Mouse (Mus musculus): Measurements from ENCODE around the gene Nphs1. TPM values are rescaled to one million over a fixed set of nuclear protein-coding genes. Genes with fewer than 3 reads are reported as not detected.

The Nphs1 gene
- polyA plus RNA-seq, 2 experiments: 0.06 to 0.23 TPM

GRCm38 (mm10) chr7:30534633-30535577 is 76.8 kb downstream of the Nphs1 start, which contains the start of gene Arhgap33:
TSS of gene Arhgap33 (minus strand) at chr7:30535060.
- H3K4me1 ChIP-seq (ENCODE audit: control insufficient read depth, insufficient read depth, low read length): peaks cover 12% of the 10 kb centered on the region
- H3K36me3 ChIP-seq (ENCODE audit: control insufficient read depth, insufficient read depth, low read length): peaks cover 31% of the 10 kb centered on the region
- DNase-seq (ENCODE audit: low spot score): peak; percentile 99

More at GRCm38 (mm10) chr7:30534633-30535577, 76.8 kb downstream of the Nphs1 start, which contains the start of gene Arhgap33:
- H3K27ac ChIP-seq (replicated peaks; ENCODE audit: low read depth, low read length): no peak within 1 kb of the TSS; the same call in 1 of the 2 replicates
- peak; percentile 95 for ATAC-seq (ENCODE audit: low FRiP score, low read depth)
- H3K27me3 ChIP-seq (ENCODE audit: control insufficient read depth, insufficient read depth, low read length): no peaks in the 10 kb centered on the region
- H3K4me3 ChIP-seq (replicated peaks; ENCODE audit: low read length): peak within 1 kb of the TSS; percentile 79
- no peaks in the 10 kb centered on the region for H3K9me3 ChIP-seq (ENCODE audit: control insufficient read depth, low read length)
- peak within 1 kb of the TSS; percentile 68 for H3K9ac ChIP-seq (ENCODE audit: low read depth, low read length, severe bottlenecking)
- H3K4me2 ChIP-seq (replicated peaks; ENCODE audit: low read depth, low read length, severe bottlenecking): peak within 1 kb of the TSS; percentile 88
- 1% methylated on average over 33 of the region's 84 CpGs for WGBS
- 0 out of 2 replicates have a peak, but pooled peaks have one; percentile 25 for TF ChIP-seq POLR2A (IDR thresholded peaks at IDR 0.05; ENCODE audit: borderline replicate concordance, extremely low read depth, insufficient read depth, insufficient read length)

Other genes starting within 250 kb of the Nphs1 start
Only the 30 nearest of the 34 such genes appear.
- 0.10 and 0.23 TPM in 2 replicates for gene Thap8, start 178.2 kb upstream of the Nphs1 start, polyA plus RNA-seq (2012; rRNA removed)
- 0.15 TPM in 1 of 2 replicates, not detected in the other for gene Thap8, start 178.2 kb upstream of the Nphs1 start, polyA plus RNA-seq (2014; fragmentation: Nextera tagmentation; extraction: Ambion mirVana)
- 22.9 and 26.4 TPM in 2 replicates for gene Wdr62, start 177.9 kb upstream of the Nphs1 start, polyA plus RNA-seq (2012; rRNA removed)
- gene Wdr62, start 177.9 kb upstream of the Nphs1 start, polyA plus RNA-seq (2014; fragmentation: Nextera tagmentation; extraction: Ambion mirVana): 7.8 and 8.8 TPM in 2 replicates
- 106 and 122 TPM in 2 replicates for gene Clip3, start 166.6 kb upstream of the Nphs1 start, polyA plus RNA-seq (2012; rRNA removed)
- gene Clip3, start 166.6 kb upstream of the Nphs1 start, polyA plus RNA-seq (2014; fragmentation: Nextera tagmentation; extraction: Ambion mirVana): 55.1 and 56.7 TPM in 2 replicates
- 124 and 169 TPM in 2 replicates for gene Alkbh6, start 149.6 kb upstream of the Nphs1 start, polyA plus RNA-seq (2012; rRNA removed)
- gene Alkbh6, start 149.6 kb upstream of the Nphs1 start, polyA plus RNA-seq (2014; fragmentation: Nextera tagmentation; extraction: Ambion mirVana): 79.7 and 86.6 TPM in 2 replicates
- gene Syne4, start 143.5 kb upstream of the Nphs1 start, polyA plus RNA-seq (2012; rRNA removed): 141 and 209 TPM in 2 replicates
- gene Syne4, start 143.5 kb upstream of the Nphs1 start, polyA plus RNA-seq (2014; fragmentation: Nextera tagmentation; extraction: Ambion mirVana): 40.3 and 56.2 TPM in 2 replicates
- gene E130208F15Rik, start 136.6 kb upstream of the Nphs1 start, polyA plus RNA-seq (2012; rRNA removed): 0.98 and 1.1 TPM in 2 replicates
- gene E130208F15Rik, start 136.6 kb upstream of the Nphs1 start, polyA plus RNA-seq (2014; fragmentation: Nextera tagmentation; extraction: Ambion mirVana): not detected in 2 replicates
- gene Sdhaf1, start 134.4 kb upstream of the Nphs1 start, polyA plus RNA-seq (2012; rRNA removed): 18.6 and 19.2 TPM in 2 replicates
- 19.7 and 20.7 TPM in 2 replicates for gene Sdhaf1, start 134.4 kb upstream of the Nphs1 start, polyA plus RNA-seq (2014; fragmentation: Nextera tagmentation; extraction: Ambion mirVana)
- gene Lrfn3, start 95.5 kb upstream of the Nphs1 start, polyA plus RNA-seq (2012; rRNA removed): 11.5 and 17.7 TPM in 2 replicates
- gene Lrfn3, start 95.5 kb upstream of the Nphs1 start, polyA plus RNA-seq (2014; fragmentation: Nextera tagmentation; extraction: Ambion mirVana): 6.3 and 6.9 TPM in 2 replicates
- gene Tyrobp, start 44.6 kb upstream of the Nphs1 start, polyA plus RNA-seq (2012; rRNA removed): 54.2 and 79.2 TPM in 2 replicates
- gene Tyrobp, start 44.6 kb upstream of the Nphs1 start, polyA plus RNA-seq (2014; fragmentation: Nextera tagmentation; extraction: Ambion mirVana): 69.8 and 84.7 TPM in 2 replicates
- 1.9 and 2.2 TPM in 2 replicates for gene Hcst, start 38.5 kb upstream of the Nphs1 start, polyA plus RNA-seq (2012; rRNA removed)
- gene Hcst, start 38.5 kb upstream of the Nphs1 start, polyA plus RNA-seq (2014; fragmentation: Nextera tagmentation; extraction: Ambion mirVana): 0.70 and 3.0 TPM in 2 replicates
- gene Nfkbid, start 36.6 kb upstream of the Nphs1 start, polyA plus RNA-seq (2012; rRNA removed): 3.0 and 3.5 TPM in 2 replicates
- 1.7 and 2.2 TPM in 2 replicates for gene Nfkbid, start 36.6 kb upstream of the Nphs1 start, polyA plus RNA-seq (2014; fragmentation: Nextera tagmentation; extraction: Ambion mirVana)
- gene Aplp1, start 12.8 kb upstream of the Nphs1 start, polyA plus RNA-seq (2012; rRNA removed): 41.9 and 55.5 TPM in 2 replicates
- 31.4 and 37.4 TPM in 2 replicates for gene Aplp1, start 12.8 kb upstream of the Nphs1 start, polyA plus RNA-seq (2014; fragmentation: Nextera tagmentation; extraction: Ambion mirVana)
- 0.06 and 0.13 TPM in 2 replicates for gene Kirrel2, start 625 bp upstream of the Nphs1 start, polyA plus RNA-seq (2012; rRNA removed)
- 0.07 TPM in 1 of 2 replicates, not detected in the other for gene Kirrel2, start 625 bp upstream of the Nphs1 start, polyA plus RNA-seq (2014; fragmentation: Nextera tagmentation; extraction: Ambion mirVana)
- gene Prodh2, start 35.3 kb downstream of the Nphs1 start, polyA plus RNA-seq (2012; rRNA removed): 0.04 and 0.11 TPM in 2 replicates
- not detected in 2 replicates for gene Prodh2, start 35.3 kb downstream of the Nphs1 start, polyA plus RNA-seq (2014; fragmentation: Nextera tagmentation; extraction: Ambion mirVana)
- 66.1 and 91.7 TPM in 2 replicates for gene Arhgap33, start 76.7 kb downstream of the Nphs1 start, polyA plus RNA-seq (2012; rRNA removed)
- gene Arhgap33, start 76.7 kb downstream of the Nphs1 start, polyA plus RNA-seq (2014; fragmentation: Nextera tagmentation; extraction: Ambion mirVana): 9.7 and 14.2 TPM in 2 replicates
- gene Hspb6, start 93.9 kb downstream of the Nphs1 start, polyA plus RNA-seq (2012; rRNA removed): 15.4 and 18.6 TPM in 2 replicates
- 15.7 and 16.8 TPM in 2 replicates for gene Hspb6, start 93.9 kb downstream of the Nphs1 start, polyA plus RNA-seq (2014; fragmentation: Nextera tagmentation; extraction: Ambion mirVana)
- gene Proser3, start 94.0 kb downstream of the Nphs1 start, polyA plus RNA-seq (2012; rRNA removed): 31.8 and 47.3 TPM in 2 replicates
- 9.4 and 10.8 TPM in 2 replicates for gene Proser3, start 94.0 kb downstream of the Nphs1 start, polyA plus RNA-seq (2014; fragmentation: Nextera tagmentation; extraction: Ambion mirVana)
- gene Lin37, start 101.5 kb downstream of the Nphs1 start, polyA plus RNA-seq (2012; rRNA removed): 35.8 and 38.7 TPM in 2 replicates
- 38.5 and 45.8 TPM in 2 replicates for gene Lin37, start 101.5 kb downstream of the Nphs1 start, polyA plus RNA-seq (2014; fragmentation: Nextera tagmentation; extraction: Ambion mirVana)
- 71.8 and 75.8 TPM in 2 replicates for gene U2af1l4, start 105.0 kb downstream of the Nphs1 start, polyA plus RNA-seq (2012; rRNA removed)
- gene U2af1l4, start 105.0 kb downstream of the Nphs1 start, polyA plus RNA-seq (2014; fragmentation: Nextera tagmentation; extraction: Ambion mirVana): 95.6 and 99.2 TPM in 2 replicates
- gene Gm49396, start 105.0 kb downstream of the Nphs1 start, polyA plus RNA-seq (2012; rRNA removed): 7.3 and 8.9 TPM in 2 replicates
- gene Gm49396, start 105.0 kb downstream of the Nphs1 start, polyA plus RNA-seq (2014; fragmentation: Nextera tagmentation; extraction: Ambion mirVana): 5.0 and 7.4 TPM in 2 replicates
- 141 and 161 TPM in 2 replicates for gene Psenen, start 105.3 kb downstream of the Nphs1 start, polyA plus RNA-seq (2012; rRNA removed)
- gene Psenen, start 105.3 kb downstream of the Nphs1 start, polyA plus RNA-seq (2014; fragmentation: Nextera tagmentation; extraction: Ambion mirVana): 136 and 137 TPM in 2 replicates
- gene Igflr1, start 107.1 kb downstream of the Nphs1 start, polyA plus RNA-seq (2012; rRNA removed): 5.2 and 6.0 TPM in 2 replicates
- 1.7 and 4.9 TPM in 2 replicates for gene Igflr1, start 107.1 kb downstream of the Nphs1 start, polyA plus RNA-seq (2014; fragmentation: Nextera tagmentation; extraction: Ambion mirVana)
- gene Kmt2b, start 130.4 kb downstream of the Nphs1 start, polyA plus RNA-seq (2012; rRNA removed): 62.0 and 73.8 TPM in 2 replicates
- 13.1 and 15.4 TPM in 2 replicates for gene Kmt2b, start 130.4 kb downstream of the Nphs1 start, polyA plus RNA-seq (2014; fragmentation: Nextera tagmentation; extraction: Ambion mirVana)
- 0.51 and 0.55 TPM in 2 replicates for gene Zbtb32, start 140.6 kb downstream of the Nphs1 start, polyA plus RNA-seq (2012; rRNA removed)
- gene Zbtb32, start 140.6 kb downstream of the Nphs1 start, polyA plus RNA-seq (2014; fragmentation: Nextera tagmentation; extraction: Ambion mirVana): 0.62 and 0.67 TPM in 2 replicates
- gene Upk1a, start 154.5 kb downstream of the Nphs1 start, polyA plus RNA-seq (2012; rRNA removed): 4.7 and 5.7 TPM in 2 replicates
- 1.2 and 1.7 TPM in 2 replicates for gene Upk1a, start 154.5 kb downstream of the Nphs1 start, polyA plus RNA-seq (2014; fragmentation: Nextera tagmentation; extraction: Ambion mirVana)
- gene Cox6b1, start 167.8 kb downstream of the Nphs1 start, polyA plus RNA-seq (2012; rRNA removed): 607 and 677 TPM in 2 replicates
- gene Cox6b1, start 167.8 kb downstream of the Nphs1 start, polyA plus RNA-seq (2014; fragmentation: Nextera tagmentation; extraction: Ambion mirVana): 799 and 875 TPM in 2 replicates
- gene Etv2, start 177.5 kb downstream of the Nphs1 start, polyA plus RNA-seq (2012; rRNA removed): 0.17 TPM in 1 of 2 replicates, not detected in the other
- gene Etv2, start 177.5 kb downstream of the Nphs1 start, polyA plus RNA-seq (2014; fragmentation: Nextera tagmentation; extraction: Ambion mirVana): 0.19 TPM in 1 of 2 replicates, not detected in the other
- gene Rbm42, start 192.0 kb downstream of the Nphs1 start, polyA plus RNA-seq (2012; rRNA removed): 68.1 and 87.7 TPM in 2 replicates
- gene Rbm42, start 192.0 kb downstream of the Nphs1 start, polyA plus RNA-seq (2014; fragmentation: Nextera tagmentation; extraction: Ambion mirVana): 107 and 113 TPM in 2 replicates
- gene Haus5, start 206.7 kb downstream of the Nphs1 start, polyA plus RNA-seq (2012; rRNA removed): 38.8 and 45.0 TPM in 2 replicates
- gene Haus5, start 206.7 kb downstream of the Nphs1 start, polyA plus RNA-seq (2014; fragmentation: Nextera tagmentation; extraction: Ambion mirVana): 35.0 and 35.6 TPM in 2 replicates
- not detected in 2 replicates for gene Pmis2, start 213.3 kb downstream of the Nphs1 start, polyA plus RNA-seq (2012; rRNA removed)
- gene Pmis2, start 213.3 kb downstream of the Nphs1 start, polyA plus RNA-seq (2014; fragmentation: Nextera tagmentation; extraction: Ambion mirVana): not detected in 2 replicates